Mouse (Mus musculus): ENCODE results near the gene Scai. TPM values are rescaled to one million over a fixed set of nuclear protein-coding genes. Genes with fewer than 3 reads are reported as not detected.
"Not testable (repeated sequence)": the region's sequence is repeated elsewhere in the genome, so short reads cannot be mapped to it uniquely, and the experiment has no call there.

Gene Scai
- polyA plus RNA-seq, 1 experiment = 8.2 TPM

DNA sequence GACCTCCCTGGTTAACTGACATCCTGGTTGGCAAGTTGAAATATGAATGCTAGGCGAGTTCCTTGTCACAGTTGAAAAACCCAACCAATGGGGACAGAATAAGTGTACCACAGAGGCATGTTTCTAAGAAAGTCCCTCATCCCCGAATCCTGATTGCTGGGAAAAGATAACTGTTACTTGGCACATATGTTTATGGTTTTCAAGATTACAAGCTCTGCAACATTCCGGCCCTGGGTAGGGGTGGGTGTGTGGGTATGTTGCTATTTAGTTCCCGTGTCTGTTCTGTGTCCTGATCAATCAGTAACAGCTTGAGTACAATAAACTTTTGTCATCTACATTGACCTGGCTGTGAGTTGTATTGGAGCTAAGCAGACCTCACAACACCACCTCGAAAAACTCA, 66.4 kb downstream of the Scai start:
- no peak for DNase-seq
- Histone ChIP-seq H3K4me3 (replicated peaks; ENCODE audit: insufficient read depth, low read depth, low read length) (no peak overlapping the region), H3K27ac (ENCODE audit: insufficient read depth, low read length) (no peak overlapping the region), H3K27me3 (ENCODE audit: control insufficient read depth, insufficient read depth, low read length) (no peaks in the 10 kb centered on the region), H3K4me1 (ENCODE audit: control insufficient read depth, insufficient read depth, low read length) (no peaks in the 10 kb centered on the region)
- TF ChIP-seq POLR2A (IDR thresholded peaks at IDR 0.05; ENCODE audit: borderline replicate concordance, insufficient read depth, low read length) (no peak), CTCF (IDR thresholded peaks at IDR 0.05; ENCODE audit: borderline replicate concordance, insufficient read depth, low read depth, low read length) (no peak)
- WGBS = 90% methylated on average over 5 of the region's 5 CpGs

GRCm38 (mm10) chr2:39121137-39121536, 69.4 kb downstream of the Scai start:
- DNase-seq = no peak
- WGBS = 94% methylated on average over 5 of the region's 5 CpGs
- H3K27me3 ChIP-seq (ENCODE audit: control insufficient read depth, insufficient read depth, low read length) = no peaks in the 10 kb centered on the region
- H3K4me1 ChIP-seq (ENCODE audit: control insufficient read depth, insufficient read depth, low read length) = no peaks in the 10 kb centered on the region
- no peak overlapping the region for H3K27ac ChIP-seq (ENCODE audit: insufficient read depth, low read length)
- TF ChIP-seq POLR2A (IDR thresholded peaks at IDR 0.05; ENCODE audit: borderline replicate concordance, insufficient read depth, low read length) (no peak), CTCF (IDR thresholded peaks at IDR 0.05; ENCODE audit: borderline replicate concordance, insufficient read depth, low read depth, low read length) (no peak)
- no peak overlapping the region for H3K4me3 ChIP-seq (replicated peaks; ENCODE audit: insufficient read depth, low read depth, low read length)

GRCm38 (mm10) chr2:39116583-39116982, 74.0 kb downstream of the Scai start:
- Histone ChIP-seq H3K27me3 (ENCODE audit: control insufficient read depth, insufficient read depth, low read length) (no peaks in the 10 kb centered on the region), H3K4me3 (replicated peaks; ENCODE audit: insufficient read depth, low read depth, low read length) (no peak overlapping the region), H3K27ac (ENCODE audit: insufficient read depth, low read length) (no peak overlapping the region), H3K4me1 (ENCODE audit: control insufficient read depth, insufficient read depth, low read length) (no peaks in the 10 kb centered on the region)
- no peak for DNase-seq
- WGBS = 83% methylated on average over 2 of the region's 2 CpGs
- TF ChIP-seq POLR2A (IDR thresholded peaks at IDR 0.05; ENCODE audit: borderline replicate concordance, insufficient read depth, low read length) = no peak
- no peak for TF ChIP-seq CTCF (IDR thresholded peaks at IDR 0.05; ENCODE audit: borderline replicate concordance, insufficient read depth, low read depth, low read length)

- H3K27me3 ChIP-seq (ENCODE audit: control insufficient read depth, insufficient read depth, low read length) = no peaks in the 10 kb centered on the region
- no peak for TF ChIP-seq POLR2A (IDR thresholded peaks at IDR 0.05; ENCODE audit: borderline replicate concordance, insufficient read depth, low read length)
- TF ChIP-seq CTCF (IDR thresholded peaks at IDR 0.05; ENCODE audit: borderline replicate concordance, insufficient read depth, low read depth, low read length) = no peak
- no peak overlapping the region for H3K27ac ChIP-seq (ENCODE audit: insufficient read depth, low read length)
- 96% methylated on average over 7 of the region's 7 CpGs for WGBS
- no peak for DNase-seq
- no peaks in the 10 kb centered on the region for H3K4me1 ChIP-seq (ENCODE audit: control insufficient read depth, insufficient read depth, low read length)
- H3K4me3 ChIP-seq (replicated peaks; ENCODE audit: insufficient read depth, low read depth, low read length) = no peak overlapping the region
Observed at GRCm38 (mm10) chr2:39114093-39114492, 76.4 kb downstream of the Scai start.

DNA sequence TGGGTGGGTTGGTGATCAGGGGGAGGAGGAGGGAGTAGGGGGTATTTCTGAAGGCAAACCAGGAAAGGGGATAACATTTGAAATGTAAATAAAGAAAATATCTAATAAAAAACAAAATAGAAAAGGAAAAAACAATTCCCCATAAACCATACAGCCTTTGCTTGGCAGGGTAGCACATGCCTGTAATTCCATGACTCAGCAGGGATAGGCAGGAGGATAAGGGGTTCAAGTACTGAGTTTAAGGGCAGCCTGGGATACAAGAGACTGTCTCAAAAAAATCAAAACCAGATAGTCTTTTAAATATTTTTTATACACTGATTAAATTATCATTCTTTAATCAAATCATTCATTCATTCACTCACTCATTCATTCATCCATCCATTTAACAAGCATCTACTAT, 80.0 kb downstream of the Scai start:
- H3K27ac ChIP-seq (ENCODE audit: insufficient read depth, low read length) = no peak overlapping the region
- H3K4me1 ChIP-seq (ENCODE audit: control insufficient read depth, insufficient read depth, low read length) = no peaks in the 10 kb centered on the region
- DNase-seq = no peak
- H3K4me3 ChIP-seq (replicated peaks; ENCODE audit: insufficient read depth, low read depth, low read length) = no peak overlapping the region
- TF ChIP-seq POLR2A (IDR thresholded peaks at IDR 0.05; ENCODE audit: borderline replicate concordance, insufficient read depth, low read length) = no peak
- TF ChIP-seq CTCF (IDR thresholded peaks at IDR 0.05; ENCODE audit: borderline replicate concordance, insufficient read depth, low read depth, low read length) = no peak
- no peaks in the 10 kb centered on the region for H3K27me3 ChIP-seq (ENCODE audit: control insufficient read depth, insufficient read depth, low read length)

DNA sequence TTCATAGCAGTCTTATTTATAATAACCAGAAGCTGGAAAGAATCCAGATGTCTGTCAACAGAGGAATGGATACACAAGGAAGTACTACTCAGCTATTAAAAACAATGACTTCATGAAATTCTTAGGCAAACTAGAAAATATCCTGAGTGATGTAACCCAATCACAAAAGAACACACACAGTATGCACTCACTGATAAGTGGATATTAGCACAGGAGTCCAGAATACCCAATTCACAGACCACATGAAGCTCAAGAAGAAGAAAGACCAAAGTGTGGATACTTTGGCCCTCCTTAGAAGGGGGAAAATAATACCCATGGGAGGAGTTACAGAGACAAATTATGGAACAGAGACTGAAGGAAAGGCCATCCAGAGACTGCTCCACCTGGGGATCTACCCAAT, 80.8 kb downstream of the Scai start:
- DNase-seq; H3K4me3 ChIP-seq (replicated peaks; ENCODE audit: insufficient read depth, low read depth, low read length); H3K4me1 ChIP-seq (ENCODE audit: control insufficient read depth, insufficient read depth, low read length); H3K27ac ChIP-seq (ENCODE audit: insufficient read depth, low read length); H3K27me3 ChIP-seq (ENCODE audit: control insufficient read depth, insufficient read depth, low read length): not testable (repeated sequence)

DNA sequence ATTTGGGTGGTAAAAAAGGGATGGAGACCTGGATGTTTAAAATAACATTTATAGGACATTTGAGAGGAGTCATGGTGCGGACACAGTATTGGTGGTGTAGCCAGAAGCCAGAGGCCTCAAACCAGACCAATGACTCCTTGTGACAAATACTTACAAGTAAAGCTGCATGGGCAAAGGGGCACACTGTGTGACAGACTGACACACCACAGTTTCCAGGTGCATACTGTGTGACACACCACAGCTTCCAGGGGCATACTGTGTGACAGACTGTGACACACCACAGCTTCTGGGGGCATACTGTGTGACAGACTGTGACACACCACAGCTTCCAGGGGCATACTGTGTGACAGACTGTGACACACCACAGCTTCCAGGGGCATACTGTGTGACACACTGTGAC, 90.6 kb downstream of the Scai start:
- WGBS = 74% methylated on average over 1 of the region's 1 CpGs

DNA sequence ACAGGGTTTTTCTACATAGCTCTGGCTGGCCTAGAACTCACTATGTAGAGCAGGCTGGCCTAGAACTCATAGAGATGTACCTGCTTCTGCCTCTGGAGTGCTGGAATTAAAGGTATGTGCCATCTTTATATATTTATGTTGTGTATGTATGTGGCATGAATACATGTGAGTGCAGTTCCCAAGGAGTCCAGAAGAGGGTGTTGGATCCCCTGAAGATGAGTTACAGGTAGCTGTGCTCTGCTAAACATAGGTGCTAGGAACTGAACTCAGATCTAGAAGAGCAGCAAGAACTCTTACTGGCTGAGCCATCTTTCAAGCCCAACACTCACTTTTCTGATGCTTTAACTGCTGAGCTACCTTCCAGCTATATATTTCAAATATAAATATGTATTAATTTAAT, 92.5 kb downstream of the Scai start:
- DNase-seq = no peak
- Histone ChIP-seq H3K4me1 (ENCODE audit: control insufficient read depth, insufficient read depth, low read length) (peaks cover 5% of the 10 kb centered on the region), H3K4me3 (replicated peaks; ENCODE audit: insufficient read depth, low read depth, low read length) (no peak overlapping the region), H3K27ac (ENCODE audit: insufficient read depth, low read length) (no peak overlapping the region), H3K27me3 (ENCODE audit: control insufficient read depth, insufficient read depth, low read length) (no peaks in the 10 kb centered on the region)
- TF ChIP-seq POLR2A (IDR thresholded peaks at IDR 0.05; ENCODE audit: borderline replicate concordance, insufficient read depth, low read length) (no peak), CTCF (IDR thresholded peaks at IDR 0.05; ENCODE audit: borderline replicate concordance, insufficient read depth, low read depth, low read length) (no peak)

More for the DNA sequence above, 90.6 kb downstream of the Scai start:
- H3K4me3 ChIP-seq (replicated peaks; ENCODE audit: insufficient read depth, low read depth, low read length); H3K27me3 ChIP-seq (ENCODE audit: control insufficient read depth, insufficient read depth, low read length); H3K4me1 ChIP-seq (ENCODE audit: control insufficient read depth, insufficient read depth, low read length): not testable (repeated sequence)
- DNase-seq = peak; percentile 11
- H3K27ac ChIP-seq (ENCODE audit: insufficient read depth, low read length) = peak overlapping the region; percentile 69; the same call in 1 of the 2 replicates

DNA sequence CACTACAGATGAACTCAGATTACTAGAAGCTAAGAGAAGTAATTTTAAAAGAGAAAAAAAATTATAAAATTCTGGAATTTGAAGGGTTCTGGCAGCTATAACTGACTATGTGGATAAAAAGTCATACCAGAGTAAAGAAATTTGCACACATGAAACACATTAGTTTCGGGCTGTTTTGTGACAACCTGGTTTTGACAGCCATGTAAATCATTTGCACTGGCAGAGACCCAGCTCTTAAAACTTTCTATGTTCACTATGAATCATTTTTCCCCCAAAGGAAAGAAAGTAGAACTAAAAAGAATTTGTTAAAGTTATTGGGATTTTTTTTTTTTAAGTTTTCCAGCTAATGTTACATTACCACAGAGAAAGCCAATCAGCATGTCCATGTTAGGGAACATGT, 98.6 kb downstream of the Scai start:
- H3K27me3 ChIP-seq (ENCODE audit: control insufficient read depth, insufficient read depth, low read length) = no peaks in the 10 kb centered on the region
- no peak for DNase-seq
- TF ChIP-seq CTCF (IDR thresholded peaks at IDR 0.05; ENCODE audit: borderline replicate concordance, insufficient read depth, low read depth, low read length) (no peak), POLR2A (IDR thresholded peaks at IDR 0.05; ENCODE audit: borderline replicate concordance, insufficient read depth, low read length) (no peak)
- H3K27ac ChIP-seq (ENCODE audit: insufficient read depth, low read length) = no peak overlapping the region
- H3K4me1 ChIP-seq (ENCODE audit: control insufficient read depth, insufficient read depth, low read length) = no peaks in the 10 kb centered on the region
- H3K4me3 ChIP-seq (replicated peaks; ENCODE audit: insufficient read depth, low read depth, low read length) = no peak overlapping the region
- WGBS = 87% methylated on average over 1 of the region's 1 CpGs

Measured in cerebellum, adult 2 months (tissue).